Mouse (Mus musculus): ENCODE data around the gene Elmo3. TPM values are rescaled to one million over a fixed set of nuclear protein-coding genes. Genes with fewer than 3 reads are reported as not detected.
A peak's percentile ranks its signal among the peaks of the same experiment; 100 is the strongest.

Elmo3 gene
- total and polyA plus RNA-seq, 2 experiments from 2014 or later: 1.5 to 1.7 TPM

DNA sequence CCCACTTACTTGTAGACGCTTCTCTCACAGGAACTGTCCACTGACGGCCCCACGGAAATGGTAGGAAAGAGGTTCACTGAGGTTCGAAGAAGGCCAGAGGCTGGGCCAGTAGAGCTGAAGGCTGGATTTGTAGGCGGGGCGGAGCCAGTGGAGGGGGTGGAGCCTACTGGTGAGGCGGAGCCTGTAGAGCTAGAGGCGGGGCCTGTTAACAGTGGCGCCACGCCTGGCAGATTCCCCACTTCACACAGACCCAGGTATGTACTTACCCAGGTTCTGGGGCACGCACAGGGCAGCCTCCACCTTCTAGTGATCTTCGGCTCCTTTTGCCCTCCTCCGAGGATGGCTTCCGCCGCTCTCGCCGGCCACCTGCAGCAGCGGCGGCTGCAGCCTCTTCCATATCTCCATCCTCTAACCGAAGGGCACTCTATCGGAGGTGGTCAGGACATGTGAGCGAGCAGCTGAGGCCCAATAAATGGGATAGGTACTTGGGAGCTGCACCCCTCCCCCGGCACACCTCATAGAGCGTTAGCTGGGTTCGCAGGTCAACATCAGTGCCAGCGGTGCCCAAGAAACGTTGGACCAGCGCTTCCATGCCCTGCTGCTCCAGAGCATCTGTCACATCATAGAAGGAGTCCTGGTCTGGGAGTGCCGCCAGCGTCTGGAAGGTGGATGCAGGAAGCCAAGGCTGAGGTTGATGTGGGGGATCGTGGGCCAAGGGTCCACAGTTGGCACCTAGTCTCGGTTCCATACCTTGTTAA, 31.2 kb downstream of the Elmo3 start:
- Histone ChIP-seq H3K27me3 (ENCODE audit: insufficient read depth, low read length) (no peaks in the 10 kb centered on the region), H3K4me2 (ENCODE audit: low read depth, low read length) (peak overlapping the region; percentile 1; the same call in 1 of the 2 replicates), H3K36me3 (ENCODE audit: insufficient read depth, low read length) (no peaks in the 10 kb centered on the region), H3K4me3 (ENCODE audit: low read length) (no peak overlapping the region), H3K9me3 (ENCODE audit: low read length) (no peaks in the 10 kb centered on the region), H3K27ac (no peak overlapping the region), H3K9ac (replicated peaks; ENCODE audit: low read length) (no peak overlapping the region), H3K4me1 (ENCODE audit: insufficient read depth, low read length) (no peaks in the 10 kb centered on the region)
- DNase-seq (ENCODE audit: low spot score) (peak; percentile 51), ATAC-seq (peak; percentile 67)
- WGBS: 55% methylated on average over 32 of the region's 32 CpGs
- no peak for TF ChIP-seq CTCF (IDR thresholded peaks at IDR 0.05; ENCODE audit: low read depth)

DNA sequence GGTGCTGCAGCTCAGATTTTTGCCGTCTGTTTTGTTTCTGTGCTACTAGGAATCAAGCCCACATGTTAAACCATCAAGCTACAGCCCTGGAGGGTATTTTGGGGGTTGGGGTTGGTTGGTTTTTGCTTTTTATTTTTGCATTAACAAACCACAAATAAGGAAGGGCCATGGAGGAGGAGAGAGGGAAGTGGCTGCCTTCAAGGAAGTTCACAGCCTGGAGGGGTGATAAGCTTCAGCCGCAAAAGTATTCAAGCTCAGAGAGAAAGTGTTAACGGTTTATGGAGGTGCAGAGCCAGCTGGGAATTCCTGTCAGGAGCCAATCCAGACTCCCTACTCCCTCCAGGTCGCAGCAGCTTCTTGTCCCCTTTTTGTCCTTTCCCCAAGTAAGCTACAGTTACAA, 33.6 kb downstream of the Elmo3 start:
- Histone ChIP-seq H3K9me3 (ENCODE audit: low read length) (no peaks in the 10 kb centered on the region), H3K27ac (no peak overlapping the region), H3K4me2 (ENCODE audit: low read depth, low read length) (no peak overlapping the region), H3K4me1 (ENCODE audit: insufficient read depth, low read length) (no peaks in the 10 kb centered on the region), H3K27me3 (ENCODE audit: insufficient read depth, low read length) (no peaks in the 10 kb centered on the region), H3K36me3 (ENCODE audit: insufficient read depth, low read length) (no peaks in the 10 kb centered on the region), H3K9ac (replicated peaks; ENCODE audit: low read length) (no peak overlapping the region), H3K4me3 (ENCODE audit: low read length) (no peak overlapping the region)
- DNase-seq (ENCODE audit: low spot score): no peak
- 72% methylated on average over 4 of the region's 4 CpGs for WGBS
- ATAC-seq: no peak
- no peak for TF ChIP-seq CTCF (IDR thresholded peaks at IDR 0.05; ENCODE audit: low read depth)

DNA sequence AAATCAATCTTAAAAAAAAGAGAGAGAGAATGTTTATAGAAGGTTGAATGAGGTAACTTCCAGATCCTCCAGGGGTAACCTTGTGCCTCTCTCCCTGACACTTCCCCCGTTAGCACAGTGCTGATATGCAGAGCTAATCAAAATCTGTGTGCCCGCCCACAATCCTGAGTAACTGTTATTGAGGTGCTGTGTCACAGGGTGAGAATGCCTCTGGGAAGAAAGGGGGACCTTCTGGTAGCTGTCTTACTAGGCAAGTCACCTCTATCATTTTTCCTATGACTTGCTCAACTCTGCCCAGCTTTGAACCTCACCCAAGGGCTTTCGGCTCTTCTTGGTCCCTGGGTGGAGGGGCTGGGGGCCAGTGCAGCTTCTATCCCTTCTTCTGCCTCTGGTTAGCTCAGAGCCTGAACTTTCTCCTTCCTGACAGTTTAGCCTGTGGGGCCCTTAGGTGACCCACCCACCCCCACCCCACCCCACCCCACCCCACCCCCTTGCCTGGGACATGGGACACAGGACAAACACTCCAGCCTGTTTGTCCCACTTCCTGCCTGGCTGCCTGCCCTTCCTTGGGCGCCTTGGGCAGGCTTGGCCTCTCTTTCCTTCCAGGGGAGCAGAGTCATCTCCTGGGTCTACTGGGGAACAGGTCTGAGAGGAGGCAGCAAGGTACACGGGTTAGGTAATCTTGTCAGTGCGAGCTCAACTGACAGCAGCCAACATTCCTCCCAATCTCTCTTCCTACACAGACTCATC, 34.7 kb downstream of the Elmo3 start:
- H3K27ac ChIP-seq: no peak overlapping the region
- H3K4me2 ChIP-seq (ENCODE audit: low read depth, low read length): no peak overlapping the region
- H3K36me3 ChIP-seq (ENCODE audit: insufficient read depth, low read length): no peaks in the 10 kb centered on the region
- H3K9me3 ChIP-seq (ENCODE audit: low read length): no peaks in the 10 kb centered on the region
- H3K4me3 ChIP-seq (ENCODE audit: low read length): no peak overlapping the region
- ATAC-seq: no peak
- TF ChIP-seq CTCF (IDR thresholded peaks at IDR 0.05; ENCODE audit: low read depth): no peak
- no peak overlapping the region for H3K9ac ChIP-seq (replicated peaks; ENCODE audit: low read length)
- H3K4me1 ChIP-seq (ENCODE audit: insufficient read depth, low read length): no peaks in the 10 kb centered on the region
- WGBS: 81% methylated on average over 6 of the region's 6 CpGs
- H3K27me3 ChIP-seq (ENCODE audit: insufficient read depth, low read length): no peaks in the 10 kb centered on the region
- no peak for DNase-seq (ENCODE audit: low spot score)

DNA sequence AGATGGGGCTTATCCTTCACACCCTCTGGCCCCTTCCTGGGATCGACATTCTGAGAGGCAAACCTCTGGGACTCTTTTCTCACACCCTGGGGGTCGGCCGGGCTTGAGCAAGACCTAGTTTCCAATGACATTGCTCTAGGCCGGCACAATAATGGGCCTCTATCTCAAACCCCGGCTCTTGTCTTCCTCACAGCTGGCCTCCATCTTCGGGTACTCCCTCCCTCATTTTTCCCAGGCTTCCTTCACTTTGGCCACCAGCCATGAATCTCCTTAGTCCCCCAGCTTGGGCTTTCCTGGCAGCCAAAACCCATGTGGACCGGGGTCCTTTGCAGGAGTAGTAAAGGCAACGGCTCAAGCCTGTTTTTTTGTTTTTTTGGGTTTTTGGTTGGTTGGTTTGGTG, 36.0 kb downstream of the Elmo3 start:
- Histone ChIP-seq H3K9me3 (ENCODE audit: low read length) (no peaks in the 10 kb centered on the region), H3K4me2 (ENCODE audit: low read depth, low read length) (no peak overlapping the region), H3K4me1 (ENCODE audit: insufficient read depth, low read length) (0 out of 2 replicates have a peak, but pooled peaks cover under 1% of the 10 kb centered on the region), H3K4me3 (ENCODE audit: low read length) (no peak overlapping the region), H3K9ac (replicated peaks; ENCODE audit: low read length) (no peak overlapping the region), H3K27ac (no peak overlapping the region), H3K36me3 (ENCODE audit: insufficient read depth, low read length) (no peaks in the 10 kb centered on the region), H3K27me3 (ENCODE audit: insufficient read depth, low read length) (no peaks in the 10 kb centered on the region)
- ATAC-seq: 0 out of 2 replicates have a peak, but pooled peaks have one; percentile 3
- WGBS: 29% methylated on average over 8 of the region's 8 CpGs
- peak; percentile 62 for DNase-seq (ENCODE audit: low spot score)
- no peak for TF ChIP-seq CTCF (IDR thresholded peaks at IDR 0.05; ENCODE audit: low read depth)

DNA sequence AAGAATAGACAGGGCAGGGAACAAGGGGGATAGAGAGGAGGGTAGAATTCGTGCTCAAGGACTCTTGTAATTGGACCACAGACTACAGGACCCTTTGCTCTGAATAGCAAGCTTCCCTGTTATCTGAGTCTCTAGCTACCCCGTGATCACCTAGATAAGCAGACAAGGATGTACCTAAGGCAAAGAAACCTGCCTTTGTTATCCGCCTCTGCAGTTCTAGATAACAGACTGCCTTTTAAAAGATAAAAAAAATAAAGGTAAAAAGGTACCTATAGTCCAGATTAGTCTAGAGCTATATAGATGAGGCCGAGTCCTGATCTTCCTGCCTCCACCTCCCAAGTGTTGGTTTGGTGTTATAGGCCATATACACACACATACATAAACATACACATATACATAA, 37.4 kb downstream of the Elmo3 start:
- TF ChIP-seq CTCF (IDR thresholded peaks at IDR 0.05; ENCODE audit: low read depth): no peak
- Histone ChIP-seq H3K27me3 (ENCODE audit: insufficient read depth, low read length) (no peaks in the 10 kb centered on the region), H3K9me3 (ENCODE audit: low read length) (no peaks in the 10 kb centered on the region), H3K9ac (replicated peaks; ENCODE audit: low read length) (no peak overlapping the region), H3K4me3 (ENCODE audit: low read length) (no peak overlapping the region), H3K4me1 (ENCODE audit: insufficient read depth, low read length) (peaks cover 7% of the 10 kb centered on the region; the same call in 1 of the 2 replicates), H3K36me3 (ENCODE audit: insufficient read depth, low read length) (no peaks in the 10 kb centered on the region), H3K27ac (no peak overlapping the region), H3K4me2 (ENCODE audit: low read depth, low read length) (no peak overlapping the region)
- DNase-seq (ENCODE audit: low spot score) (no peak), ATAC-seq (no peak)
- 78% methylated on average over 4 of the region's 4 CpGs for WGBS

- ATAC-seq (no peak), DNase-seq (ENCODE audit: low spot score) (no peak)
- H3K9me3 ChIP-seq (ENCODE audit: low read length): no peaks in the 10 kb centered on the region
- H3K4me3 ChIP-seq (ENCODE audit: low read length): no peak overlapping the region
- no peak overlapping the region for H3K4me2 ChIP-seq (ENCODE audit: low read depth, low read length)
- no peaks in the 10 kb centered on the region for H3K27me3 ChIP-seq (ENCODE audit: insufficient read depth, low read length)
- no peaks in the 10 kb centered on the region for H3K36me3 ChIP-seq (ENCODE audit: insufficient read depth, low read length)
- no peak for TF ChIP-seq CTCF (IDR thresholded peaks at IDR 0.05; ENCODE audit: low read depth)
- WGBS: 58% methylated on average over 8 of the region's 8 CpGs
- H3K9ac ChIP-seq (replicated peaks; ENCODE audit: low read length): no peak overlapping the region
- peaks cover 7% of the 10 kb centered on the region; the same call in 1 of the 2 replicates for H3K4me1 ChIP-seq (ENCODE audit: insufficient read depth, low read length)
- H3K27ac ChIP-seq: no peak overlapping the region
Measured at GRCm38 (mm10) chr8:105343791-105344574, 38.6 kb downstream of the Elmo3 start.

Measured in hindbrain, postnatal 0 days (tissue).